Mouse (Mus musculus): ENCODE results near the gene Cyb5b. TPM values are rescaled to one million over a fixed set of nuclear protein-coding genes. Genes with fewer than 3 reads are reported as not detected.
"Not testable (repeated sequence)": the region's sequence is repeated elsewhere in the genome, so short reads cannot be mapped to it uniquely, and the experiment has no call there.

Gene Cyb5b
- 34.5 and 40.4 TPM in 2 replicates for total RNA-seq (2017)

DNA sequence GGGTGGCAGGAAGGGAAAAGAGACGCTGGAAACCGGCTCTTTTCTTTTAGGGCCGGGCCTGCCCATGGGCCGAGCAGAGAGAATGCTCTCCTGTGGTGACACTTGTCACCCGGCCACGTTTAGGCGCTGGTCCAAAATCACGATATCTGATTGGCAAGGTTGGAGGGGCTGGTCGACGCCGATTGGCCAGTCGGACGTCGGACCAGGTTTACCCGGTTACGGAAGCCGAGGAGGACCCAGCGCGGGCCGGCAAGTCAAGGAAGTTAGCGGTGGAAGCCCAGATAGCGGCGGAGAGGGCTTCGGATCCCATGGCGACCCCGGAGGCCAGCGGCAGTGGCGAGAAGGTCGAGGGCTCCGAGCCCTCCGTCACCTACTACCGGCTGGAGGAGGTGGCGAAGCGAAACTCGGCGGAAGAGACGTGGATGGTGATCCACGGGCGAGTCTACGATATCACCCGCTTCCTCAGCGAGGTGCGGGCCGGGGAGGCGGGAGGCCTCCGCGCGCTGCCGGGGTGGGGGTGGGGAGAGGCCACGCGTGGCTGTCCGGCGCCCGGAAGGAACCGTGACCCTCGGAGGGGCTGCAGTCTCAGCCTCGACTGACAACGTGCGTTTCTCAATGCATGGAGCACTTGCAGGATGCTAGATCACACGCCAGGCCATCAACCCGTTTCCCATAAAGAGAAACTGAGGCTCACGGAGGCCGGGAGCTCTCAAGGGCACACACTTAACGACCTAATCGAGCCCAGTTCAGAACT, at the start of gene Cyb5b:
Gene Cyb5b, plus strand, starts transcription at position 237 of the 754 bp plus-strand sequence.
- peak; percentile 99 for ATAC-seq (ENCODE audit: extremely low read depth, insufficient number of reproducible peaks, low FRiP score, poor library complexity, severe bottlenecking)

DNA sequence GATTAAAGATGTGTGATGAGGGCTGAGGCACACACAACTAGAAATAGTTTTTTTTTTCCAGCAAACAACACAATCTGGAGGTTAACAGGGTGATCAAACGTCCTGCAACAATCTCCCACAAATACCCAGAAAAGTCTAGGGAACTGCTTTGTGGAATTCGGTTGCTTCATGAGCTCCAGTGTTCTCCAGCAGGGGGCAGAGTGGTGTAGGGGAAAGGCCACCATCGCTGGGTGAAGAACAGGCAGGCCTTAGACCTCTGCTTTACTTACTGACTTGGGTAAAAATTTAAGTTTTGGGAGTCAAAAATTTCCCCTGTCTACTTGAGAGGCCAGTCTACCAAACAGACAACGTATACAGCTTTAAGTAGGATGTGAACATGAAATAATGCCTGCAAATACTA, 45.9 kb upstream of the Cyb5b start:
- peak; percentile 56; the same call in 1 of the 2 replicates for ATAC-seq (ENCODE audit: extremely low read depth, insufficient number of reproducible peaks, low FRiP score, poor library complexity, severe bottlenecking)

DNA sequence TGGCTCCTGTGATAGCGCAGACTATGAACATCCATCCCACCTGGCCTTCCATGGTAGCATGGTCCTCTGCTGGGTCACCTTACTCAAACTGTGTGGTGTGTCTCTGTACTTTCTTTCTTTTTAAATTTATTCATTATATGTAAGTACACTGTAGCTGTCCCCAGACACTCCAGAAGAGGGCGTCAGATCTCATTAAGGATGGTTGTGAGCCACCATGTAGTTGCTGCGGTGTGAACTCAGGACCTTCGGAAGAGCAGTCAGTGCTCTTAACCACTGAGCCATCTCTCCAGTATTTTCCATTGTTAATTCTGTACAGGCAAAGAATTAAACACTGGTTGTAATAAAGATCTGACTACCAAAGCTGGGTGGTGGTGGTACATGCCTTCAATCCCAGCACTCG, 42.4 kb upstream of the Cyb5b start:
- not testable (repeated sequence) for ATAC-seq (ENCODE audit: extremely low read depth, insufficient number of reproducible peaks, low FRiP score, poor library complexity, severe bottlenecking)

DNA sequence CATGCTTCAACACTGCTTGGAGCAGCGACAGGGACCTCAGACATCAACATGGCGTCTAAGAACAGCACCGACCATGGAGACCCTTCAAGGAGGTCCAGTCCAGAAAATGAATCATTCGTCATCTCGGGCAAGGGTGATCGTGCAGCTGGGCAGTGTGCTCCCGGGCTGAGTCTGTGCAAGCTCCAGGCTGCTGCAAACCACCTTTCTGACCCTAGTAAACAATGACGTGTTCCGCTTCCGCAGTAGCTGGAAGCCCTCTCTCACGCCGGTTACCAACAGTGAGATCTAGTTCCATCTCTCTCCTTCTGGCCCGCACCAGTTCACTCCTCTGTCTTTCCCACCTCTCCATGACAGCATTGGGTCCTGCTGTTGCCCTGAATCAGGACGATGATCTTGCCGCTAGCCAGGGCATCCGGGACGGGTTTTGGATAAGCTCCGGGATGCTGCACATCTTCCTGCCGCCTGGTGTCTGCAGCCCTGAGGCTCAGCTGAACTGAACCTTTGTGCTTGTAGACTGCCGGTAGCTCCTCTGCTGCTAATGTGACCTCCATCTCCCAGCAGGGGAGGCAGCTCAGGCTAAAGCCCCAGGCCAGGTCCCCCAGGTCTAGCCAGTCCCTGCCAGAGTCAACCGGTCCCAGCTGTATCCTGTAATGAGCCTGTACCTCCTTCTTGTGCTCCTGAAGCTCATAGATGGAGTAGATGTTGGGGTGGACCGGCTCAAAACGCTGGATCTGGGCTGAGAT, 41.3 kb upstream of the Cyb5b start:
- no peak for ATAC-seq (ENCODE audit: extremely low read depth, insufficient number of reproducible peaks, low FRiP score, poor library complexity, severe bottlenecking)

DNA sequence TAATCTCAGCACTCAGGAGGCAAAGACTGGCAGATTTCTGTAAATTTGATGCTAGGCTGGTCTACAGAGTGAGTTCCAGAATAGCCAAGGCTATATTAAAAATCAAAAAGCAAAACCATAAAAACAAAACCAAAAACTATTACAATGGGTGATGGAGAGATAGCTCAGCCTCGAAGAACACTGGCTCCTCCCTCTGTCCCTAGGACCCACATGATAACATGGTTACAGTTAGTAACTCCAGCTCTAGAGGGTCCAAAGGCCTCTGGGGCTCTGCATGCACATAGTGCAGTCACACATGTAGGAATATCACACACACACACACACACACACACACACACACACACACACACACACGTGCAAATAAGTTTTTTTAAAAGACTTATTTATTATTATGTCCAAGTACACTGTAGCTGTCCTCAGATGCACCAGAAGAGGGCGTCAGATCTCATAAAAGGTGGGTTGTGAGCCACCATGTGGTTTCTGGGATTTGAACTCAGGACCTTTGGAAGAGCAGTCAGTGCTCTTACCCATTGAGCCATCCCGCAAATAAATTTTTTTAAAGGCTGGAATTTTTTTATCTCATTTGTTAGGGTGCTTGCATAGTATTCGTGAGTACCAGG, 40.5 kb upstream of the Cyb5b start:
- no peak for ATAC-seq (ENCODE audit: extremely low read depth, insufficient number of reproducible peaks, low FRiP score, poor library complexity, severe bottlenecking)

DNA sequence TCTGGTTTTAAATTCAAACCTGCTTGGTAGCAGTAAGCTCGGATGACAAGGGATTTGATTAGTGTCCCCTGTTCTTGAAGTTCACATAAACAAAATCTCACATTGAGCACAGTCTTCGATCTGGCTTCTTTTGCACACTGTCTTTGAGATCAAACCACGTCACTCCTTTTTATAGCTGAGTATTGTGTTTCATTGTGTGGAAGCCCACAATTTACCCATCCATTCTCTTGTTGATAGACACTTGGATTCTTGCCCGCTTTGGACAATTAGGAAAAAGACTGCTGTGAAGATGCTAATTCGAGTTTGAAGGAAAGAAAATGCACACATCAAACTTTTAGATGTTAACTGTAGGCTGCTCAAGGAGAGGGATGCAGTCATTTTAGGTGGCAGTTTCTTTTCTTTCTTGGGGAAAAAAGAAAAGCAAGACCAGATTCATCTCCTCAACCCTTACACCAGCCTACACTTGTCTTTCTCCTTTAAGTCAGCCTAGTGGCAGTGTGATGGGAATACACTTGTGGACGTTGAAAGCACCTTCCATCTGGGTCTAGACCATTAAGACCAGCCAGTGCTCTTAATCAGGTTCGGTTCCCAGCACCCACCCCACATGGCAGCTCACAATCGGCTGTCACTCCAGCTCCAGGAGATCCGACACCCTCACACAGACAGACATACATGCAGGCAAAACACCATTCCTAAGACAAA, 39.7 kb upstream of the Cyb5b start:
- ATAC-seq (ENCODE audit: extremely low read depth, insufficient number of reproducible peaks, low FRiP score, poor library complexity, severe bottlenecking): no peak

DNA sequence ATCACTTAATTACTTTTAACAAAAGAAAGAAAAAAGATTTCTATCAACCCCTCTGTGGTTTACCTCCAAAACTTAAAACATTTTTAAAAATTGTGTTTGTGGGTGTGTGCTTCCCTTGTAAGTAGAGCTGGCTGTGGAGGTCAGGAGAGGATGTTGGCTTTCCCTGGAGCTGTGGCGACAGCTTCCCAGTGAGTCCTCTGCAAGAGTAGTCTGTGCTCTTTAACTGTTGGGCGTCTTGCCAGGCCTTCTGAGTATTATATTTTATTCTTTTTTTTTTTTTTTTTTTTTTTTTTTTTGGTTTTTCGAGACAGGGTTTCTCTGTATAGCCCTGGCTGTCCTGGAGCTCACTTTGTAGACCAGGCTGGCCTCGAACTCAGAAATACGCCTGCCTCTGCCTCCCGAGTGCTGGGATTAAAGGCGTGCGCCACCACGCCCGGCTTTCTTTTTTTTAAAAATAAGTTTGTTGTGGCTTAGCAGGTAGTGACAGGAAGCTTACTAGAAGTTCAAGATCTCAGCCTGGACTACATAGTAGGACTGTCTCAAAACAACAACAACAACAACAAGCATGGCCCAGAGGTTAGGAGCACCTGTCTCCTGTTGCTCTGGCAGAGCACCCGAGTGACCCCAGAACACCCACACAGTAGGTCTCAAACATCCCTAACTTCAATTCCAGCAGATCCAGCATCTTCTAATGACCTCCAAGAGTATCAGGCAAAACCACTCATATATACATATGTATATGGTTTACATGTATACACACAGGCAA, 38.9 kb upstream of the Cyb5b start:
- no peak for ATAC-seq (ENCODE audit: extremely low read depth, insufficient number of reproducible peaks, low FRiP score, poor library complexity, severe bottlenecking)

DNA sequence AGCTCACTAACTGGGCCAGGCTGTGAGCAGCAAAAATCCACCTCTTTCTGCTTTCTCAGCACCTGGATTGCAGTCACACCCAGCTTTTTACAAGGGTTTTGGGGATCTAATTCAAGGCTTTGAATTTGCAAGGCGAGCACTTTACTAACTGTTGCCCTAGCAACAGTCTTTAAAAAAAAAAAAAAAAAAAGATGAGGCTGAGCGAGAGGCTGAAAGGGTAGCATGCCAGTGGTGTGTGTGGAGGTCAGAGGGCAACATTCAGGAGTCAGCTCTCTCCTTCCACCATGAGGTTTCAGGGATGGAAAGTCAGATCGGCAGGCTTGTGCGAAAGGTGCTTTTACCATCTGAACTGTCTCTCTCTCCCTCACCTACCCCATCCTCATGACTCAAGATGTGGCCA, 37.2 kb upstream of the Cyb5b start:
- ATAC-seq (ENCODE audit: extremely low read depth, insufficient number of reproducible peaks, low FRiP score, poor library complexity, severe bottlenecking): no peak

DNA sequence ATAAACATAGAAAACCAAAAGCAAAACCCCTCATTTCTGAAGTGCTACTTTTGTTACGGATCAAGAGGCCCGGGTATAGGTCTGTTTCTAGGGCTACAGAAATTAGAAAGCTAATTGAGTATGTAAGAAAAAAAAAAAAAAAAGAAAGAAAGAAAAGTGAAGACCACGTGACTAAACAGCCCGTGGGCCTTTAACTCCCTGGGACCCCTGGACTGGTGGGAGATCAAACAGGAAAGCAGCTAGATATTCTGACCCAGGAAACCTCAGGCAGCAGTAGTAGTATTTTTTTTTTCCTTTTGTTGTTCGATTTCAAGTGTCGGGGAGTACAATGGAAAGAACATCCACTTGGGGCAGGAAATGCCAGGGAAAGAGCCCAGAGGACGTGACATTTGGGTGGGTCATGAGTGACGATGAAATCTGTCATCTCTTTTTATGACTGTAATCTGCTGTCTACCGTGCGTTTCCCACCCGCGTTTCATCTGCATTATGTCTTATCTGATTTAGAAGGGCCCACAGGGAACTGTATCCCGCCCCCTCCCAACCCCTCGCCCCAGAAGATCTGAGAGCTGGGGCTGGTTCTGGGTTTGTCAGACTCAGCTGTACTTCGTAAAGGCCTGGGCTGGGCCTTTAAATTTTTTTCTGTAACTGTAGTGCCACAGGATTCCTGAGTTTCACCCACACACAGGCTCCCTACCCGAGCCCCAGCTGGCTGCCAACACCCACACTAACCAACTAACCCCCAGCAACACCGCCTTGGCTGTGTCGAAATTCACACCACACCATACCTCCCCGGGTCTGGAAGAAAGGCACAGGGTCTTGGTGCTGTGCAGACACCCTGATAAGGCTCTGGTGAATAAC, 36.1 kb upstream of the Cyb5b start:
- ATAC-seq (ENCODE audit: extremely low read depth, insufficient number of reproducible peaks, low FRiP score, poor library complexity, severe bottlenecking): no peak

DNA sequence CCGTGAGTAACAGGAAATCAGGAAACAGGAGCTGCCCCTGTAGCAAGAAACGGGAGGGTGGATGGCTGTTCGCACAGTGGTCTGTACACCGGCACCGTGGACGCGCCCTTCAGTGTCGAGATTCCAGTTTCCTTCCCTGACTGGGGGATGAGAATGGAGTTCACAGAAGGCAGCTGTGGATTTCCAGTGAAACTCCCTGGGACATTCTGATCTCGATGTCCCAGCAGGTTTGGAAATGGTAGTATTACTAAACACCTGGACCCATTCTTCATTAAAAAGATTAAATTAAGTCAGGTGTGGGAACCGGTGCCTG, 35.5 kb upstream of the Cyb5b start:
- ATAC-seq (ENCODE audit: extremely low read depth, insufficient number of reproducible peaks, low FRiP score, poor library complexity, severe bottlenecking): no peak

DNA sequence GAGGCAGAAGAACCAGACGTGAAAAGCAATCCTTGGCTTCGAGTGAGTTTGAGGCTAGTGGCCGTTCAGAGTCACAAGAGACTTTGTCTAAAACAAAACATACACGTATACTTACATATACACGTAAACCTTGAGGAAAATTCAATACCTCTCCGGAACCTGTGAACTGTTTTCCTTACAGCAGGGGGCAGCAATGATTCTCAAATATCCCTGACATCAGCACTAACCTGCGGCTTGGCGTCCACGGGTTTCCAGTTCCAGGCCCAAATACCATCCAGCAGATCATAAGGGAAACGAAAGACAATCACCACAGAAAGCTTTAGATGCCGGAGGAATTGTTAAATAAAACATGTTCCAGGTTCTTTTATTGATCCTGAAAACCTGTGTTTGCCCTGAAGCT, 34.4 kb upstream of the Cyb5b start:
- peak; percentile 76; the same call in 1 of the 2 replicates for ATAC-seq (ENCODE audit: extremely low read depth, insufficient number of reproducible peaks, low FRiP score, poor library complexity, severe bottlenecking)

DNA sequence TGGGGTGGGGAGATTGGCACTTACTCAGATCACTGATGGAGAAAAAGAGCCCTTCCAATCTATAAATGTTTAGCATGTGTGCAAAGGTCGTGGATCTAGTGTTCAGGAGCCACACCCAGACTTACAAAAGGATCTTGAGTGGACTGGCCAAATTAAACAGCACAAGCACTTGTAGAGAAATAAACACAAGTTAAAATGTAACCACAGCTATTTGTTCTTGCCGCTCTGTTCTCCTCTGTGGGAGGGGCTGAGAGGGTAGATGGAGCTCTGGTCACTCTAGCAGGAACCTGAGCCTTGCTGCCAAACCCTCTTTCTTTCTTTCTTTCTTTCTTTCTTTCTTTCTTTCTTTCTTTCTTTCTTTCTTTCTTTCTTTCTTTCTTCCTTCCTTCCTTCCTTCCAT, 33.4 kb upstream of the Cyb5b start:
- no peak for ATAC-seq (ENCODE audit: extremely low read depth, insufficient number of reproducible peaks, low FRiP score, poor library complexity, severe bottlenecking)

DNA sequence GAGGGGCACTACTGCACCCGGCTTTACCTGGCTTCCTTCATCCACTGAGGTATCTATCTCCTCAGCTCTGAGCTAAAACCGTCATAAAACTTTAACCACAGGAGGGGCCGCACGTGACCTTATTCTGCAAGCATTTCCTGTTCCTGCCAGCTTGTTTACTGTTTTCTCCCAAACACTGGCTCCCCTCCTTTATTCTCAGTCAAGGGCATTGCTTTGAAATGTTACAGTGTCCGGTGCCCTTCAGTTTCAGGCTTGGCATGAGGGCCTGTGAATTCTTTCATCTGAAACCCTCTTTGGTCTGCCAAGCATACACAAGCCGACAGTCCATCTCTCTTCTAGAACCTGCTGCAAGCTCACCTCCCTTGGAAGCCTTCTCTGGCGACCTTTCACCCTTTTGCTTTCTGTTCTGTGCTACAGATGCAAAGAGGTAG, 31.6 kb upstream of the Cyb5b start:
- no peak for ATAC-seq (ENCODE audit: extremely low read depth, insufficient number of reproducible peaks, low FRiP score, poor library complexity, severe bottlenecking)

DNA sequence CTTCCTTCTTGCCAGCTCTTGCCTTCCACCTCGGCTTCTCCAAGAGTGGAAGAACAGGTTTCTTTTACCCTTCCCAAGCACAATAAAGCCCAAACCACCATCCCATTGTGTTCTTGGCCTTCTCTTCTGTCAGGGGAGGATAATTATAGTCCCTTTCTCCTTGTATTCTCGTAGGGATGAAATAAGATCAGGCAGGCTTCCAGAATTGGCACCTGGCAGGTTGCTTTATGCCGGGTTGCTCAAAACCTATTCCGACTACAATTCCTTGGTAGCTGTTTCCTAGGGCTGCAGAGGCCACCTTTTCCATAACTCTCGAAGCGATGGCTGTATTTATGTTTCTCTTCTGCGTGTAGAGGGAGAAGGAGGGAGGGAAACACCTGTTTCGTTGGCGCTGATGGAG, 31.0 kb upstream of the Cyb5b start:
- no peak for ATAC-seq (ENCODE audit: extremely low read depth, insufficient number of reproducible peaks, low FRiP score, poor library complexity, severe bottlenecking)

DNA sequence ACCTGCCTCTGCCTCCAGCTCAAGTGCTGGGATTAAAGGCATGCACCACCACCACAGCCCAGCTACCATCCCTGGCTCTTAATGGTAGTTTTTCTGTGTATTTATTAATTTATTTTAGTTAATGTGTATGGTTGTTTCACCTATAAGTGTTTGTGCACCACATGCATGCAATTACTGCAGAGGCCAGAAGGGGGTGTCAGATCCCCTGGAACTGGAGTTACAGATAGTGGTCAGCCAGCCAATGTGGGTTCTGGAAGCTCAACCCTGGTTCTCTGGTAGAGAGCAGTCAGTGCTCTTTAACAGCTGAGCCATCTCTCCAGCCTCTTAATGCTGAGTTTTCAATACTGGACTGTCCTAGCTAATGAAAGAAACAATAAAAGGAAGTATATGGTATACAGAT, 29.6 kb upstream of the Cyb5b start:
- ATAC-seq (ENCODE audit: extremely low read depth, insufficient number of reproducible peaks, low FRiP score, poor library complexity, severe bottlenecking): no peak

DNA sequence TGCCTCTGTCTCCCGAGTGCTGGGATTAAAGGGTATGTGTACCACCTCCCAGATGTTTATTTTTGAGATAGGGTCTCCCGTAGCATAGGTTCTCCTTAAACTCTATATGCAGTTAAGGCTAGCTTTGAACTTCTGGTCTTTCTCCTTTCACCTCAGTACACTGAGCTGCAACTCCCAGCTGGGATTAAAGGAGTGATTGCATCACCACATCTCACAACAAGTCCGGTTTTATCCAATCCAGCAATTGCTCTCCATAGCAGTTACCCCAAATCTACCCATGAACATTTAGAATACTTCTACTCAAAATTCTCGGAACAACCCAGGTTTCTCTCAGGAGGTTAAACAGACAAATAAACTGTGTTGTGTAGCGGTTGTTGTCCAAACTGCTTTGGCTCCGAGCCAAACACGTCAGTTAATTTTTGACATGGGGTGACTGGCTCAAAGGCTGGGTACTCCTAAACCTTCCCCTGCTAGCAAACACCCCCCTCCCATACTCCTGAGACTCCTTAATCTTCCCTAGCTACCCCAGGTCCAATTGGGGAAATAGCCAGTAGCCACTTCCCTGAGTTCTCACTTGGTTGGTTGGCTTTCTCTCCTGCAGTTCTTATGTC, 28.7 kb upstream of the Cyb5b start:
- no peak for ATAC-seq (ENCODE audit: extremely low read depth, insufficient number of reproducible peaks, low FRiP score, poor library complexity, severe bottlenecking)

DNA sequence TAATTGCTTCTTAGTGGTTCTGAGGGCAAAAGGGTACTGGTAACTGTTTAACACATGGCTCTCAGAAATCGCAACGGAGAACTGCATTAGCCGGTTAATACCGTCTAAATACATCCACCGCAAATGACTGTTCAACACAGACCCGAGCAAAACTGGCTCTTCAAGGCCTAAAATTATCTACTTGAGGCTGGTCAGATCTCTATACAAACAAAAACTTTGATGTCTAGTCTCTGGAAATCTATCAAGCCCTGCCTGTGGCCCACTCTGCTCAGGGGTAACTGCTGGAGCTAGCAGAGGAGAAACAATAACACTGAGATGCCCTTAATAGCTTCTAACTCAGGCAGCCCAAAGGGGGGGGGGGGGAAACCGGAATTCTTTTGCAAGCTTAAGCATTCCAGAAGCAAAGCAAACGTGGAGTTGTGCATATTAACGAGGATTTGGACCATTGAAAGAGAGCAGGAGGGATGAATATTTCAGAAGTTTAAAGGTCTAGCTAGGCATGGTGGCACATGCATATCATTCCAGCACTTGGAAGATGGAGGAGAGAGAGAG, 27.3 kb upstream of the Cyb5b start:
- ATAC-seq (ENCODE audit: extremely low read depth, insufficient number of reproducible peaks, low FRiP score, poor library complexity, severe bottlenecking): no peak

Measured in neutrophil, adult 5-6 weeks (primary cell).